Mouse (Mus musculus): ENCODE results near the gene Fam19a5. TPM values are rescaled to one million over a fixed set of nuclear protein-coding genes. Genes with fewer than 3 reads are reported as not detected.

Gene Fam19a5
- polyA plus RNA-seq, 1 experiment from 2014 or later: 11.1 TPM

GRCm38 (mm10) chr15:87638270-87638669 is 94.2 kb downstream of the Fam19a5 start:
- Histone ChIP-seq H3K9me3 (replicated peaks) (no peaks in the 10 kb centered on the region), H3K4me3 (no peak overlapping the region), H3K36me3 (ENCODE audit: poor library complexity, severe bottlenecking) (no peaks in the 10 kb centered on the region), H3K9ac (no peak overlapping the region), H3K4me1 (peaks cover 13% of the 10 kb centered on the region), H3K27ac (0 out of 2 replicates have a peak overlapping the region, but pooled peaks have one; percentile 10), H3K4me2 (no peak overlapping the region), H3K27me3 (no peaks in the 10 kb centered on the region)
- WGBS: 63% methylated on average over 11 of the region's 11 CpGs
- ATAC-seq: no peak

GRCm38 (mm10) chr15:87646313-87647061 is 102.4 kb downstream of the Fam19a5 start:
- 83% methylated on average over 5 of the region's 5 CpGs for WGBS
- no peak for ATAC-seq
- no peak overlapping the region for H3K4me2 ChIP-seq
- no peaks in the 10 kb centered on the region for H3K9me3 ChIP-seq (replicated peaks)
- H3K9ac ChIP-seq: no peak overlapping the region
- no peaks in the 10 kb centered on the region for H3K27me3 ChIP-seq
- no peaks in the 10 kb centered on the region for H3K36me3 ChIP-seq (ENCODE audit: poor library complexity, severe bottlenecking)
- H3K4me1 ChIP-seq: peaks cover 33% of the 10 kb centered on the region
- no peak overlapping the region for H3K27ac ChIP-seq
- H3K4me3 ChIP-seq: no peak overlapping the region

- Histone ChIP-seq H3K4me3 (no peak overlapping the region), H3K27me3 (no peaks in the 10 kb centered on the region), H3K36me3 (ENCODE audit: poor library complexity, severe bottlenecking) (no peaks in the 10 kb centered on the region), H3K9ac (no peak overlapping the region), H3K4me2 (no peak overlapping the region), H3K9me3 (replicated peaks) (no peaks in the 10 kb centered on the region), H3K4me1 (peaks cover 29% of the 10 kb centered on the region), H3K27ac (no peak overlapping the region)
- WGBS: 69% methylated on average over 2 of the region's 2 CpGs
- ATAC-seq: no peak
Measured at GRCm38 (mm10) chr15:87649651-87650050, 105.6 kb downstream of the Fam19a5 start.

GRCm38 (mm10) chr15:87654551-87654950 is 110.5 kb downstream of the Fam19a5 start:
- H3K9me3 ChIP-seq (replicated peaks): no peaks in the 10 kb centered on the region
- peaks cover 13% of the 10 kb centered on the region for H3K4me1 ChIP-seq
- H3K36me3 ChIP-seq (ENCODE audit: poor library complexity, severe bottlenecking): no peaks in the 10 kb centered on the region
- no peak overlapping the region for H3K4me2 ChIP-seq
- no peaks in the 10 kb centered on the region for H3K27me3 ChIP-seq
- no peak overlapping the region for H3K27ac ChIP-seq
- 78% methylated on average over 6 of the region's 6 CpGs for WGBS
- no peak for ATAC-seq
- H3K9ac ChIP-seq: no peak overlapping the region
- no peak overlapping the region for H3K4me3 ChIP-seq

- Histone ChIP-seq H3K9me3 (replicated peaks) (no peaks in the 10 kb centered on the region), H3K36me3 (ENCODE audit: poor library complexity, severe bottlenecking) (no peaks in the 10 kb centered on the region), H3K27ac (0 out of 2 replicates have a peak overlapping the region, but pooled peaks have one; percentile 1), H3K4me1 (peaks cover 13% of the 10 kb centered on the region), H3K4me2 (no peak overlapping the region), H3K9ac (no peak overlapping the region), H3K27me3 (no peaks in the 10 kb centered on the region), H3K4me3 (no peak overlapping the region)
- WGBS: 54% methylated on average over 20 of the region's 20 CpGs
- ATAC-seq: no peak
Measured at GRCm38 (mm10) chr15:87656496-87657155, 112.5 kb downstream of the Fam19a5 start.

GRCm38 (mm10) chr15:87659729-87660128 is 115.6 kb downstream of the Fam19a5 start:
- H3K36me3 ChIP-seq (ENCODE audit: poor library complexity, severe bottlenecking): no peaks in the 10 kb centered on the region
- no peaks in the 10 kb centered on the region for H3K9me3 ChIP-seq (replicated peaks)
- H3K9ac ChIP-seq: no peak overlapping the region
- no peaks in the 10 kb centered on the region for H3K27me3 ChIP-seq
- ATAC-seq: no peak
- peaks cover 13% of the 10 kb centered on the region for H3K4me1 ChIP-seq
- H3K27ac ChIP-seq: no peak overlapping the region
- H3K4me2 ChIP-seq: no peak overlapping the region
- H3K4me3 ChIP-seq: no peak overlapping the region
- 94% methylated on average over 6 of the region's 6 CpGs for WGBS

GRCm38 (mm10) chr15:87661954-87662353 is 117.9 kb downstream of the Fam19a5 start:
- Histone ChIP-seq H3K9me3 (replicated peaks) (no peaks in the 10 kb centered on the region), H3K27ac (no peak overlapping the region), H3K4me2 (no peak overlapping the region), H3K27me3 (no peaks in the 10 kb centered on the region), H3K4me3 (no peak overlapping the region), H3K4me1 (peaks cover 4% of the 10 kb centered on the region), H3K36me3 (ENCODE audit: poor library complexity, severe bottlenecking) (no peaks in the 10 kb centered on the region), H3K9ac (no peak overlapping the region)
- ATAC-seq: no peak
- 85% methylated on average over 7 of the region's 7 CpGs for WGBS

- Histone ChIP-seq H3K9ac (no peak overlapping the region), H3K9me3 (replicated peaks) (no peaks in the 10 kb centered on the region), H3K27me3 (no peaks in the 10 kb centered on the region), H3K4me1 (peaks cover 17% of the 10 kb centered on the region), H3K27ac (no peak overlapping the region), H3K36me3 (ENCODE audit: poor library complexity, severe bottlenecking) (no peaks in the 10 kb centered on the region), H3K4me2 (no peak overlapping the region), H3K4me3 (no peak overlapping the region)
- WGBS: 92% methylated on average over 13 of the region's 13 CpGs
- no peak for ATAC-seq
Measured at GRCm38 (mm10) chr15:87666041-87666750, 122.1 kb downstream of the Fam19a5 start.

- ATAC-seq: 0 out of 2 replicates have a peak, but pooled peaks have one; percentile 33
- WGBS: 68% methylated on average over 7 of the region's 7 CpGs
- Histone ChIP-seq H3K9me3 (replicated peaks) (no peaks in the 10 kb centered on the region), H3K9ac (no peak overlapping the region), H3K36me3 (ENCODE audit: poor library complexity, severe bottlenecking) (no peaks in the 10 kb centered on the region), H3K27ac (no peak overlapping the region), H3K27me3 (no peaks in the 10 kb centered on the region), H3K4me1 (peaks cover 30% of the 10 kb centered on the region), H3K4me3 (no peak overlapping the region), H3K4me2 (no peak overlapping the region)
Measured at GRCm38 (mm10) chr15:87667416-87667815, 123.3 kb downstream of the Fam19a5 start.

- Histone ChIP-seq H3K27me3 (no peaks in the 10 kb centered on the region), H3K27ac (no peak overlapping the region), H3K36me3 (ENCODE audit: poor library complexity, severe bottlenecking) (no peaks in the 10 kb centered on the region), H3K4me3 (no peak overlapping the region), H3K9ac (no peak overlapping the region), H3K4me1 (peaks cover 37% of the 10 kb centered on the region), H3K9me3 (replicated peaks) (no peaks in the 10 kb centered on the region), H3K4me2 (no peak overlapping the region)
- 63% methylated on average over 5 of the region's 5 CpGs for WGBS
- ATAC-seq: no peak
Measured at GRCm38 (mm10) chr15:87668112-87668511, 124.0 kb downstream of the Fam19a5 start.

GRCm38 (mm10) chr15:87671929-87672328 is 127.8 kb downstream of the Fam19a5 start:
- no peak overlapping the region for H3K9ac ChIP-seq
- no peak overlapping the region for H3K4me3 ChIP-seq
- H3K27me3 ChIP-seq: no peaks in the 10 kb centered on the region
- no peak for ATAC-seq
- no peak overlapping the region for H3K27ac ChIP-seq
- H3K36me3 ChIP-seq (ENCODE audit: poor library complexity, severe bottlenecking): no peaks in the 10 kb centered on the region
- no peak overlapping the region for H3K4me2 ChIP-seq
- WGBS: 55% methylated on average over 9 of the region's 9 CpGs
- H3K9me3 ChIP-seq (replicated peaks): no peaks in the 10 kb centered on the region
- H3K4me1 ChIP-seq: peaks cover 34% of the 10 kb centered on the region

GRCm38 (mm10) chr15:87678711-87679110 is 134.6 kb downstream of the Fam19a5 start:
- peaks cover 11% of the 10 kb centered on the region for H3K4me1 ChIP-seq
- no peak overlapping the region for H3K4me3 ChIP-seq
- no peak overlapping the region for H3K4me2 ChIP-seq
- no peak for ATAC-seq
- peaks cover 5% of the 10 kb centered on the region; the same call in 1 of the 2 replicates for H3K36me3 ChIP-seq (ENCODE audit: poor library complexity, severe bottlenecking)
- WGBS: 60% methylated on average over 6 of the region's 6 CpGs
- no peaks in the 10 kb centered on the region for H3K9me3 ChIP-seq (replicated peaks)
- no peak overlapping the region for H3K9ac ChIP-seq
- no peak overlapping the region for H3K27ac ChIP-seq
- H3K27me3 ChIP-seq: no peaks in the 10 kb centered on the region
